Mouse (Mus musculus): ENCODE measurements at regions not wholly inside any gene's neighbourhood (a gene's known extent, or its start where the extent isn't known, plus 50 kb on each side); places are given as distances from the start of the nearest gene placed in this dataset.

DNA sequence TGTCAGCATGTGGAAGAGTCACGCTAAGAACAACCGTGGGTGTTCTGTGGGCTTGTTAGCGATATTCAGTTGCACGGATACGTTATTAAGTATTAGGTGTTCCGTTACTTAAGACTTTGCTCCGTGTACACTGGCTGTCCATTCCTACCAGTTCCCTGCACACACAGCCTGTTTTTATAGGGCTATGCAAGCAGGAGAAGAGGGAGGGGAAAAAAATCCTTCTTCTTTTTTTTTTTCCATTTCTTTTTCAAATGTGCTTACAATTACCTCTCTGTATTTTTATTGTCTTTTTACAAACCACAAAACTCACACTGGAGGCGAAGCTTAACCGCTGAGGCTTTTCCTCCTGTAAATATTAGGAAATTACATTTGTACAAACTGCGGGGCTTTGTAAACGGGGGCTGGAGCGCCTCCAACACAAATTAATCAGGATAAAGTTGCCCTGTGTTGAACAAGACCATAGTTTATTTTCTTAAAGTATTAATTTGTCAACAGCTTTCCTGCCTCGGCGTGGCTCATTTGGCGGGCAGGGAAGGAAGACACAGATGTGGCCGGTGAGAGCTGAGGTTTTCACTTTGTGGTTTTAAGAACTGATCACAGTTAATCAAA is 340.8 kb upstream of the Mki67 start:
- no peak for DNase-seq

DNA sequence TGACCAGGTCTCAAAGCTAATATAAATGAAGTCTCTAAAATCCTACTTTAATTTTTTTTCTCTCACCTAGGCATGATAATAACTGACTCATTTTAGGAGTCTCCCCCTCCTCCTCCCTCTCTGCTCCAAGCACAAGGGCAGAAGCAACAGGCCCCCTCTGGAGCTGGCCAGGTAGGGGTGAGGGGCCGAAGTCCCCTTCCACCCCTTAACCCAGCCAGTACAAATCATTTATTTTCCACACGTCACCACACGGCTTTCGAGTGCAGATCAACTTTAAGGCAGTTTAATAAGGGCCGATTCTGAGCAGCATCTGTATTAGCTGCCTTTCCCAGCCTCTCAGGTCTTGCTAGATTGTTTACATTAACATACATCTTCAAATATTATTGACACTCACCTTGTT is 342.2 kb upstream of the Mki67 start:
- no peak for DNase-seq

DNA sequence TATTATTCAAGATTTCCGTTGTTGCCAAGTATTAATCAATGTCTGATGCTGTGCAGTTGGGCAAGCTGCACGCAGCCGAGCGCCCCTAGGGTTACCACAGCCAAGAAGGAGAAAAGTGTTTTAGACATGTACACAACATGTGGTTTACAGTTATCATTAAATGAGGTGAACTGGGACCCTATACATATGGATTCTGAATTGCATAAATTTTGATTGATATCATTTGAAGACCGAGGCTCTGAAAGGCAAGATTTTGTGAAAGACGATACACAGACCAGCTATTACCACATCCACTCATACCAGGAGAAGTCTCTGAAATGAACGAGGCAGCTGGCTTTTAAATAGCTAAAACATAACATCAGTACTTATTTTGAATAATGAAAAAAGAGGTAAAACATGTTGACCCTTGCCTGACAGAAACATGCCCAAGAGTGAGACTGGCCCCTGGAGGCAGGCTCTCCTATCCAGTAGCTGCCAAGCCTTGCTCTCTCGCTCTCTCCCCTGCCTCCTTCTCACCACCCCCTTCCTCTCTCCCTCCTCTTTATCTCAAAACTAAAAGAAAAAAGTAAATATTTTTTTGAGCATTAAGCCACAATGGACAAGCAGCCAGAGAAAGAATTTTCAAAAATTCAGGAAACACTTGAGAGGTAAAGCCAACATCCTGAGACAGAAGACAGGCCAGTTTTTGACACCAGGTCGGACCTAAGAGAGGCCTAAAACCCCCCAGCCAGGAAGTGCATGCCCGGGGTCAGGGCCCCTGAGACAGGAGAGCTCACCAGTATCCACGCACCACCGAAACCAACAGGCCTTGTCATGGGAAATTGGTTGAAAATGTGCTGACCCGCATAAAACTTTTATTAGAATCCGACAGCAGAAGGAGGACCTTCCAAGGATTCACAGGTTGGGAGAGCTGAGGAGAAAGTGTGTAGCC is 342.9 kb upstream of the Mki67 start:
- DNase-seq, result no peak

DNA sequence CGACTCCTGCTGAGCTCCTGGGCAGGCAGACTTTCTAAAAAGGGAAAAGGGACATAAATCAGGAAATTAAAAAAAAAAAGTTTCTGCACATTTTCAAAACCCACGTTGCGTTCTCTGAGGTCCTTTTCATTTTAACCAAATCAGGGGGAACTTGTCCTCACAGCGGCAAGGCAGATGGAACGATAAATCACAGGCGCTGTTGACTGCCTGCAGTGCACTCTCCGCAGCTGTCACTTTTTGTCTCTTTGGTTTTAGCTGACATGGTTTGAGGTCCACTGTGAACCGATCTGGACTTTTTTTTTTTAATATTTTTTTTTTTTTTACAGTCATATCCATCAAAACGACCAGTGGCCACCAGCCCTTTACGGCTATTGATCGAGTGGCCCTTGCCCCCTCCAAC is 343.7 kb upstream of the Mki67 start:
- no peak for DNase-seq

DNA sequence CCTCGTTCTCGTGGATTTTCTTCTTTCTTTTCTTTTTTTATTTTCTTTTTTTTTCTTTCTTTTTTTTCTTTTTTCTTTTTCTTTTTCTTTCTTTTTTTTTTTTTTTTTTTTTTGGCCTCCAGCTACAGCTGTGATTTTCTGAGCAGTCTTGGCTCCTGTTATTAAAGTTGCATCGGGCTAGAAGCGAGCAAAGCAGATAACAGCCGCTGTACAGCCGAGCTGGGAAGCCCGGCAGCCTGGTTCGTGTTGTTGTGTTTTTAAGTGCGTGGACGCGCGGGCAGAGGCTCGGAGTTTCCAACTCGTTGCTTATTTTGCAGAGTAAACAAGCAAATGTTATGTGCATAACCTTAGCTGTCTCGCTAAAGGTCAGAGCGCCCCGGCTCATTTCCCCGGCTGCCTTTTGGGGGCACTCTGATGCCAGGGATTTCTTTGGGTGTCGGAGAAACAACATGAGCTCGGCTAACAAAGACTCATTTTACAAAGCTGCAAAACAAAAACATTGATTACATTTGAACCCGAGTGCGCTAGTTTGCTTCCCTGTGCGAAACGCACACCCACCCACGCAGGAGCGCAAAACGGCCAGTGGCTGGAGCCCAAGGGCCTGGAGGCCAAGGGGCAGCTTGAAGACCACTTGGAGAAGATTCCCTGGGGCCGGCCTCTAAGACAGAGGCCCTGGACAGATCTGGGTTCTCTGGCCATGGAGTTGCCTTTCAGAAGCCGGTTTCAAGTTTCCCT is 344.3 kb upstream of the Mki67 start:
- DNase-seq, result peak; percentile 29 to 48

DNA sequence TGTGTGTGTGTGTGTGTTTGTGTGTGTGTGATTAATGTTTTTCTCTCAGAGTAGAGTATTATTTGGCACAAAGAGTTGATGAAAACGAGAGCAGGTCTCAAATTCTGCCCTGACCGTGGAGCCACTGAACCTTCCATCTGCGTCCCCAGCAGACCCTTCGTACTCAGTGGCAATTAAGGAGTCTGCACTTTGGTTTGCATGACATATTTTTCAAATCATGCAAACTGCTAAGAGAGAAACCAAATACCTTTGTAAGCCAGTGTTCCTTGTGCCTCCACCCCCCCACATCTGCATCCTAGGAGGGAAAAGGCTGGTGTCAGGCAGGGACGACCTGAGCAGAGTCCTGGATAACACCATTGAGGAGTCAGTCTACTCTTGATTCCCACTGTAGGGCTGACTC is 346.5 kb upstream of the Mki67 start:
- no peak for DNase-seq

DNA sequence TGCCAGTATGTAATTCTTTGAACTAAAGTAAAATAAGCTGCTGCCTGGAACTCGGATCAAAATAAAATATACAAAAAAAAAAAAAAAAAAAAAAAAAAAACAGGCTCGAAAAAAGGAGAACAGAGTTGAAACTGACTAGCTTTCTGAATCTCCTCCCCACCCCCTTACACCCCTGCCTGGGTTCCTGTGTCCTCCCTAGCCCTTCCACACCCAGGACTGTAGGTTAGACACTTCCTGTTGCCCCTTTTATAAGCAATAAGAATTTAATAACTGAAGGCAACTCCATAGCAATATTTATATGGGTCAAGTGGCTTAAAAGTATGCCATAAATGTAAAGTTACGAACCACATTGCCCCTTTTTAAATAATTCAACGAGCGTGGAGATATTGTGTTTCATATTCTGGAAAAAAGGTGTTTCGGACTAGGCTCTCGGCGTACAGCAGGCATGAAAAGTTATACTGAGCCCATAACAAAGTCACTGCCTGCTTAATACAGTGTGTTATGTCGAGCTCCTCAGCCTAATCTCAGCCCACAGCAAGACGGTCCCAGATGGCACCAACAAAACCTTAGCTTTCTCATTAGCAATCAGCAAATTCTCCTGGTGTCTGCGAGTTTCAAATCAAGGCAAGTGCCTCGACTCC is 349.0 kb upstream of the Mki67 start:
- no peak for DNase-seq

DNA sequence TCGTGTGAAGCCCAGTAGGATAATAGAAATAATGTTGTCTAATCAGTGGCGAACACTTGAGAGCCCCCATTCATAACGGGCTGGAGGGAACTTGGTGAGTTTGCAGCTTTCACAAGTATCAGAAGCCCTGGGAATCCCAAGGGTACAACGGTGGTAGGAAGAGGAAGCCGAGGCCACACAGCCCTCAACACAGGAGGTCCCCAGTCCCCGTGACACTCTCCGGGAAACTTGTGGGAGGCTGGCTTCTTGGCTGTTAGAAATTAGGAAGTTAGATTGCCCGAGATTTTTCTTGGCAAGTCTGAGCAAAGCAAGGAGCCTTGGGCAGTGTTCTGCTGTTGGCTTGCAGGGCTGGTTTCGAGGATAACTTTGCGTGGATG is 349.5 kb upstream of the Mki67 start:
- no peak for DNase-seq

DNA sequence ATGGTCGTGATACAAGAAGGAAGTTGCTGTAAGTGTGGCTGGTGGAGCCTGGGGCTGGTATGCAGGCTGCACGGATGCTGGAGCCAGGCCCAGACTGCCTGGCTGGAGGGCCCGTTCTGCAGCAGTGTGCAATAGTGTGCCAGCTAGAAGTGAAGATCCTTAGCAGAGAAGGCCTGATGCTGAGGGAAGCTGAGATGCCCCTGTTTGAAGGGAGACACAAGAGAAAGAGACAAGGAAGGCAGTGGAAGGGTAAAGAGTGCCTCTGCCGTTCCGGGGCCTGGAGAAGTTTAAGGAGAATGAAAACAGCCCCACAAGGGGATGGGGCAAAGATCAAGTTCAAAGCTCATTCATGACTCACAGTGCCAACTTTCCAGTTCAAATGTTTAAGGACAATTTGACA is 354.7 kb upstream of the Mki67 start:
- DNase-seq, result no peak

DNA sequence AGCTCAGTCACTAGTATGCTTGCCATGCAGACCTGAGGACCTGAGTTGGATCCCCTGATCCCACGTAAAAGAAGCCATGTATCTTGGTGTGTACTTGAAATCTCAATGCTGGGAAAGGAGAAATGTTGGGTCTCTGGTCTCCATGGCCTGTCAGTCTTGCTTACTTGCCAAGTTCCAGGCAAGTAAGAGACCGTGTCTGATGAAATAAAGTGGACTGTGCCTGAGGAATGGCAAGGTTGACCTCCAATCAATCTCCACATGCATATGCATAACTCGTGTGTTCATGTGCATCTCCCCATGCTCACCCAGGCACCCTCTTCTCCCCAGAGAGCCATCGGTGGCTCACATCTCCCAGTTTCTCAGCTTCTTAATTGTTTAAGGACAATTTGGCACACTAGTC is 355.2 kb upstream of the Mki67 start:
- DNase-seq, result no peak

DNA sequence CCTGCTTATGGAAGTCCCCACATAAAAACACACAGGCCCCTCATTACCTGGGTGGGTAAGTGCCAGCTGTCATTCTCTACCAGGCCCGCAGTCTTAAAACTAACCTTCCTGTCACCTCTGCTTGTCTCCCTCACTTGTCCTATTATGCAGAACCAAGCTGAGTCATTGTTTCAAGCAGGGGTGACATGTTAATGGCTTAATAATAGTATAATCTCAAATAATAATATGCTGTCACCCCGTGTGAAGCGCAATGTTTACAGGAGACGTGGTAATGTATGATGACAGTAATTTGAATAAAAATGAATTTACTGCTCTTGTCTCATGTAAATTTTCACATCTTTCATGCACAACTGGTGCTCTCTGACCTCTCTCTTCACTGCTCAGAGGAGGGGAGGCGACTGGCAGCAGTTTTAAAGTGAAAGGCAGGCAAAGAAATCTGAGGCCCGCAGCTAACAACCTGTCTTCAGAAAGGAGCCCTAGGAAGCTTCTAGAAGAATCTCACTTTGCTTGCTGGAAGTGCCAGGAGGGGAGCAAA is 357.2 kb upstream of the Mki67 start:
- DNase-seq, result no peak

DNA sequence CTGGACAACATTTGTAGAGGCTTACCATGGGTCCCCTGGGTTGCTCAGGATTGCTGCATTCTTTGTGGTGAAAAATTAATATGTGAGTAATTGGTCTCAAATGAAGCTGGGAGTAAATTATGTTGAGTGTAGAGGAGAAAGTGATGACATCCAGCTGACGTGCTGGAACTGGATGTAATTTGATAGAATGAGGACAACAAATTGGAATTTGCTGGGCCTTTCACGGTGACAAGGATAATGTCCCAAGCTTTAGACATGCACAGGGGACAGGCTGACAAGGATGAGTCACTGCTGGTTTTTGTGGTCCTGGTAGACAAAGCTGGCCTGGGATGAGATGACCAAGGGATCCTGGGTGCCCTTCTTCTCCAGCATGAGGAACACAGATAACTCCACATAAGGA is 357.9 kb upstream of the Mki67 start:
- DNase-seq, result no peak

DNA sequence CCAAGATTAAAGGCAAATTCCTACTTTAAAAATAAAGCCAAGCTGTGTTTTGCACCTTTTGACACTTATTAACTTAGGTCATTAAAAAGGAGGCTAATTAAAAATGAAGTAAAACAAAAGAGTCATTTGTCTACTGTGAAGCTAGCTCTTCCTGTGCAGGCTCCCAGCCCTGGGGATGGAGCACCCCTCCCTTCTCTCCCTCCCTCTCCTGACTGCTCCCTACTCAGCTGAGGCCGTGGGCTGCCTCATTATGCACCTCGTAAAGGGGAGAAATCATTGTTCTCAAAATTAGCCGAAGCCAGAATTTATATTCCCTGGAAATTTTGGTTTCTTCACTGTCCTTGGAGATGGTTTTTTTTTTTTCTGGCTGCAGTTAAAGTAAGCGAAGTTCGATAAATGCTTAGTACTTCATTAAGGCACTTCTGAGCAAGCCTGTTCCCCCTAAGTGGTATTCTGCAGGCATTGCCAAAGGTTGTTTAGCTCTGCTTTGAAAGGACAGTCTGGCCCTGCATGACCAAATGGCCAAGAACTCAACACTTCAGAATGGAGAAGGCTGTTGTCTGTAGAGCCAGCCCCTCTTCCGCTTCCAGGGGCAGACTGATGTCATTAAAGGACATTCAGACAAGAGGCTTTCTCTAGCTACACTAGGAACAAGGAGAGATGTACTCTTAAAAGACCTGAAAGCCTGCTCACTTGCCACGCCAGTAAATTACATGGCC is 365.5 kb upstream of the Mki67 start:
- no peak for DNase-seq

DNA sequence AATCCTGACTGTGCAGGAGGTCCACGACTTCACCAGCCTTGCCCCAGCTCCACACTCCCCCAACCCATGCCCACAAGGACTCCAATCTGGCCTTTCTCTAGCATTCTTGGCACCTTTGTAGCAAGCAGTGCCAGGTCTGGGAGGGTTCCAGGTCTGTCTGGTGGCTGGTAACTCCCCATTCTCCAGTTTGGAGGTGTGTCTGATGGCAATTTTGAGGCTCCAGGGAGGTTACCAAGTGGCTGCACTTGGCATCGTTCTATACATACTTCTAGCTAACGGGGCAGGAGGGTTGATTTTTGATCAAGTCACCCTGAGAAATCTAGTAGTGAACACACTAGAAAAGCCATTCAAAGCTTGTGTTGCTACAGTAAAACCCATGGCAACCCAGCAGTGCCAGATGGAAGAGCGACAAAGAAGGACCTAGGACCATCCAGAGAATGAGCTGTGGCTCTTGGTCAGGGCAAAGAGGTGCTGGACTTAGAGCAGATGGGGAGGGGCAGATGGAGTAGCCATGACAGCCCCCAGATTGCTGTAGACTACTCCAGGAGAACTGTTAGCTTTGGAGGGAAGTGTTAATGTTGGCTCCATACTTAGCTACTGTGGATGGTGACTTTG is 366.2 kb upstream of the Mki67 start:
- DNase-seq, result peak; percentile 37 to 52

DNA sequence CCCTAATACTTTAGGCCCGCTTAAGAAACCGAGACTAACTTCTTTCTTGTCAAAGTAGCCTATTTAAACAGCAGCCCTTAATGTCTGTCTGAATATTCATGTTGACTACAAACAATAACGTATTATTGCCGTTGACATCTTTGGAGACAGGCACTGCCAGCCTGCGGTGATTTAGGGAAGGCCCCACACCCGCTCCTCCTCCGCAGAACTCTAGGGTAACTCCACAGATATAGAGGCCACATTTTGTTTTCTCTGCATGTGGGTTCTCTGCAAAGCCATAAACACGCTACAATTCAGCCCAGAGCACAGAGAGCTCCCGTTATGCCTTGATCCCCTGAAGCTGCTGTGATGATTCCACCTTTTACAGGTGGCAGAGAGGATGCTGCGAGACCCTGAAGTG is 366.8 kb upstream of the Mki67 start:
- DNase-seq, result no peak

DNA sequence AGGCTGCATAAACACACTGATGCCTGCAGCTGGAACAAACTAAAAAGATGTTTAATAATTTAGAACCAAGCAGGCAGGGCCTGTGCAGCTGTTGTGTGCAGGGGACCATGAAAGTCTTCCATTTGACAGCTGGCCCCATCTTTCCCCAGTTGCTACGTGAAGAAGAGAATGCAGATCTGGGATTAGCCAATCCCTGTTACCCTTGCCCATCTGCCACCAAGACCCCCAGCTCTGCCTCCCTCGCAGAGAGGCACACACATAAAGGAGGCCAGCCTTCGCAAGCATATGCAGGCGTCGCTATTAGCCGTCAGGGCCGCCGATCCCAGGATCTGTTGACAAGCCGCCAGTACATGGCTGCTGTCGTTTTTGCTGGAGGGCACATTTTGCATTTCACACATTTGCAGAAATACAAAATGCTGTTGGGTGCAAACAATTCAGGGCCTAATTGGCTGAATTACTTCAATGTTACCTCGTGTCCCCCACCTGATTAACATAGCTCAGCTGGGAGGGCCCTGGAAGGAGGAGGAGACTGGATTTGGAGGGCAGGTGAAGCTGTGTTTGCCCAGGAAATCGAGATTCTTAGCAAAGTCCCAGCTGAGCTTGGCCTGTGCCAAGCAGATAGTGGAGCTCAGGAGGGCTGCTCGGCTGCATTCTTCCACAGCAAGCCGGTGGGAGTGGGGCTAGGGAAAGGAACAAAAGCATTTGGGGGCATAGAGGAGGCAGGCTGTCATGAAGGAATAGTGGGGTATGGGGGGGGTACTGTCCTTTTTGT is 367.6 kb upstream of the Mki67 start:
- DNase-seq, result peak in 1 of 2 experiments; percentile 20

DNA sequence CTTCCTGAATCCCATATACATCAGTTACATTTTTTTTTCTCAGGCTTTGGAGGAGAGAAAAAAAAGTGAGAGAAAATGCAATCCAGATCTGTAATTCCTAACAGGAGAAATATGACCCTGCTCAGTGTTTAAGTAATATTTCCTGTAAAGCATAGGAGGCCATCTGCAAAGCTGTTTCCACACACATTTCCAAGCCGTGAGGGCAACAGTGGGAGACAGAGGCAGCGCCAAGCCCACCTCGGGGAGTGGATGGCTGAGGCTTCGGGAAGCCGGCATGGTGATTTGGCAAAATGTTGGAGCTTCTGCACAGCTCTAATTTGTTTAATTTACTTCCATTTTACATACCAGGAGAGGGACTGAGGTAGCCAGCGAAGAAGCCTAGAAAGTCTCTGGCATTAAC is 372.6 kb upstream of the Mki67 start:
- DNase-seq, result no peak

DNA sequence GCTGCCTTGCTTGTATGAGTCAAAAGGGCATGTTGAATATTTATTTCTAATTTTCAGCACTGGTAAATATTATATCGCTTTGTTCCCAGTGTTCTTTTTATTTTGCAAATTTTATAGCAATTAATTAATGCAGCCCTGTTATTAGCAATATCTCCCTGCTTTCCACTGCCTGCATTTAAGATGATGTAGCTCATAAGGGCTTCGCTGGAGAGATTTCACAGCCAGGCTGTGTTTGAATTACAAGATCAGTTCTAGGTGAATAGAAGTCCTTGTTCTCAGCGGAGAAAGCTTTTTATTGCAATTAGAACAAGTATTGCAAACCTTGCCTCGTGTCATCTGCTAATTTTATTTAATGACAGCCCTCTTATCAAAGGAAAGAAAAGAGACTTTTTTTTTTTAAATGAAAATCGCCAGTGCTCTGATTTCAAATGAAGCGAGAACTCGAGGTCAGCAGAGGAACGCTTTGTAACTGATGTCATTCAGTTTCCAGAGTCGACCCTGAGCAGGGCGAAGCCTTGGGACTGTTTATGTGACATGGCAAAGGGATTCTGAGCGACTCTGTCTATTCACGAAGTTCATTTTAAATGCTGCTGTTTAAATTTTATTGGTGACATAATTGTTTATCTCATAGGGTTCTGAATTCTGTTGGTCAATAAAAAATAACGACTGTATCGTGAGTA is 378.7 kb upstream of the Mki67 start:
- DNase-seq, result no peak

DNA sequence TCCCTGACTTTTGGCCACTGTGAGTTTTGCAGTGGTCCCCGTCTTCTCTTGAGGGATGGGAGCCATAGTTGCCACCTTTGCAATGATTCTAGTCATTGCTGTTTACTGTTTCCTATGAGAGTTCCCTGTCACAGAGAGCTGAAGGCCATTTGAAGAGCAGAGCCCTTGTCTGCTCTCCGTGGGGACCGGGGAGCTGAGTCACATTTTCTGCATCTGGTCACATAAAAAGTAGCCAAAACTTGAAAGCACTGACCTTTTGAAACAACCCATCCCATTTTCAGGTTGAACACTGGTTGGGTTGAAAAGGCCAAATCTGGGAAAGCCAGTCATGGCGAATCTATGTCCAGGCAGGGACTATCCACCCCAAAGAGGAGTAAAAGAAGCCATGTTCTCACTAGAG is 387.9 kb upstream of the Mki67 start:
- DNase-seq, result no peak

DNA sequence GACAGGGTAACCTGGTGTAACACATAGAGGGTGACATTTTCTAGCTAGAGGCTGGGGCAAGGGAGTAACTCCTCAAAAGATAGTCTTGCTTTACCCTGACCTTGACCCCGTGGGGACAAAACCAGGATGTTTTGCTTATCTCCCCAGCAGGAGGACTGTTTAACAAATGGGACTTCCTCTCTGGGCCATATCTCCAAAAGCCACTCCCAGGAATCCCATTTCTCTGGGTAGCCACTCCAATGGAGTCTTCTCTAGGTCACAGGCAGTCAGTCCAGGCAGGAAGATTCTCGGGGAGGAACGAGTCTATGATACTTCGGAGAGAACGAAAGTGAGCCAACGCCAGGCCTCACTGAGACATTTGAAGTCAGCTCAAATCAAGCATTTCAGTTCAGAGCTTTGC is 396.0 kb upstream of the Mki67 start:
- no peak for DNase-seq

DNA sequence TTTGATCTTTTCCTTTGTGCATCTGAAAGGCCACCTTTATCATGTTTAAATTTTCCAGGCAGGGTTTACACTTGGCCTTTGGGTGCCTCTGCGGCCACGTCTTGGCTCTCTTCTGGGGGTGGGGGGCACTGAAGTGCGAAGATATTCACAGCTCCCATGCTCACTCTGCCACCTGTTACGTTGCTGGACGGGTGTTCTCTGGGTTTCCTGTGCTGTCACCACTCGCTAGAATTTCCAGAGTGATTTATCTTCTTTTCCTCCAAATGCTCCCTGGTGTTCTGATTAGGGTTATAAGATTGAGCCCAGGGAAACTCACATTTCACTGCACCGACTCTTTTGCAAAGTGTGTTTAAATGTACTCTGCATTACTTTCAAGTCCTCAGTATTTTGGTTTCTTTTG is 404.8 kb upstream of the Mki67 start:
- no peak for DNase-seq
